Mouse (Mus musculus) intestine, postnatal 0 days (tissue): Measurements from ENCODE around the gene Gna15. TPM values are rescaled to one million over a fixed set of nuclear protein-coding genes. Genes with fewer than 3 reads are reported as not detected.

Source experiments
- ATAC-seq: fragments of 200-750 bp; cut with Nextera tagmentation; 2 replicates; pipeline ENCODE4 v1.8.0; 2017; ENCODE audit warnings: mild to moderate bottlenecking, moderate TSS enrichment, moderate library complexity
- H3K27ac ChIP-seq: fragments of 300-500 bp; sonication (generic); 2 replicates; pipeline ENCODE4 v1.5.1; 2014; ENCODE audit warnings: mild to moderate bottlenecking, low read depth, low read length, moderate library complexity
- H3K27me3 ChIP-seq: fragments of 300-500 bp; sonication (generic); replicated peaks from 2 replicates; pipeline ENCODE4 v1.6.1; 2014; ENCODE audit warnings: low read length, mixed read lengths; ENCODE audit not compliant: control insufficient read depth, insufficient read depth
- H3K36me3 ChIP-seq: fragments of 300-500 bp; sonication (generic); 2 replicates; pipeline ENCODE4 v1.6.1; 2014; ENCODE audit warnings: mild to moderate bottlenecking, moderate library complexity; ENCODE audit not compliant: control insufficient read depth, insufficient read depth
- H3K4me1 ChIP-seq: fragments of 300-500 bp; sonication (generic); replicated peaks from 2 replicates; pipeline ENCODE4 v1.6.1; 2014; ENCODE audit warnings: antibody characterized with exemption, low read length, mixed read lengths; ENCODE audit not compliant: control insufficient read depth, insufficient read depth
- H3K4me2 ChIP-seq: fragments of 300-500 bp; sonication (generic); replicated peaks from 2 replicates; pipeline ENCODE4 v1.6.1; 2014; ENCODE audit warnings: low read depth, mild to moderate bottlenecking, moderate library complexity
- H3K4me3 ChIP-seq: fragments of 300-500 bp; sonication (generic); 2 replicates; pipeline ENCODE4 v1.5.1; 2014; ENCODE audit warnings: low read depth, low read length
- H3K9ac ChIP-seq: fragments of 300-500 bp; sonication (generic); 2 replicates; pipeline ENCODE4 v1.6.1; 2014; ENCODE audit warnings: mild to moderate bottlenecking, low read depth, low read length
- H3K9me3 ChIP-seq: fragments of 300-500 bp; sonication (generic); 2 replicates; pipeline ENCODE4 v1.6.1; 2016; ENCODE audit warnings: mixed run types; ENCODE audit not compliant: control insufficient read depth
- CTCF ChIP-seq: sonication (generic); IDR thresholded peaks from 2 replicates; pipeline ENCODE4 v1.5.1; 2016; ENCODE audit warnings: low read depth, mild to moderate bottlenecking, control low read depth, antibody characterized with exemption, moderate library complexity
- WGBS: fragments of 180-500 bp; shearing (Covaris S2); extraction: QIAGEN DNeasy Blood & Tissue Kit; methylation state at CpG from one replicate; pipeline ENCODE4 v1.1.7; 2014; 5-methylcytosine and 5-hydroxymethylcytosine counted together
- polyA plus RNA-seq: library from polyadenylated mRNA; unstranded; fragments of >200 nt; fragmentation: Nextera tagmentation; extraction: Ambion mirVana; gene quantifications from 2 replicates; pipeline ENCODE4 v1.2.1, GENCODE M21; 2015

Gene Gna15
- polyA plus RNA-seq, 1 experiment from 2014 or later, result 0.64 TPM

GRCm38 (mm10) chr10:81469253-81469652 lies 54.8 kb downstream of the Gna15 start:
- H3K4me1 ChIP-seq, result peaks cover 2% of the 10 kb centered on the region
- H3K4me2 ChIP-seq, result no peak overlapping the region
- no peak overlapping the region for H3K27ac ChIP-seq
- H3K27me3 ChIP-seq, result peaks cover 33% of the 10 kb centered on the region
- TF ChIP-seq CTCF, result no peak
- H3K9ac ChIP-seq, result no peak overlapping the region
- no peak overlapping the region for H3K4me3 ChIP-seq
- no peak for ATAC-seq
- no peaks in the 10 kb centered on the region for H3K9me3 ChIP-seq
- WGBS, result 78% methylated on average over 5 of the region's 5 CpGs
- H3K36me3 ChIP-seq, result no peaks in the 10 kb centered on the region

DNA sequence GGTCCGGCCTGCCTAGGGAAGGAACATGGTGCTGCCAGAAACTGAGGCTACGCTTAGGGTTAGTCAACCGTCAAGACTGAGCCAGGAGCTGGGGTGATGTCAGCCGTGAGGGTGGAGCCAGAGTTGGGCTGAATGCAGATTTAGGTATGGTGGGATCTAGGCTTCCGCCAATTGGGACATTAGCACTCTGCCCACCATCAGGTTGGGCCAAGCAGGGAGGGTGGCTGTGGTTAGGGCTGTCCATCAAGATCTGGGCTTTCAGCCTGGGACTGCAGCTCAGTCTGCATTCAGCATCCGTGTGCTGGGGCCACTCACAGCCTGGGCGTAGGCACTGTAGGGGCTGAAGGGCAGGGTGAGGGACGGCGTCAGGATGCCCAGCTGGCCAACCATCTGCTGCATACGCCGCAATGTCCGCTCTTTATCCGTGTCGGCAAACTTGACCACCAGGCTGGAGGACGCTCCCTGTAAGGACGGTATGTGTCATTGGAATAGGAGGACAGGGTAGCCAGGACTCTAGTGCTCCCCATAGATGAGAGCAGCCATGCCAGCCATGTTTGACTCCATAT lies 56.3 kb downstream of the Gna15 start:
- no peak overlapping the region for H3K4me2 ChIP-seq
- no peak overlapping the region for H3K27ac ChIP-seq
- no peaks in the 10 kb centered on the region for H3K9me3 ChIP-seq
- 85% methylated on average over 16 of the region's 16 CpGs for WGBS
- peaks cover 4% of the 10 kb centered on the region for H3K4me1 ChIP-seq
- H3K36me3 ChIP-seq, result no peaks in the 10 kb centered on the region
- H3K4me3 ChIP-seq, result no peak overlapping the region
- ATAC-seq, result no peak
- H3K27me3 ChIP-seq, result peaks cover 29% of the 10 kb centered on the region
- H3K9ac ChIP-seq, result no peak overlapping the region
- TF ChIP-seq CTCF, result no peak

DNA sequence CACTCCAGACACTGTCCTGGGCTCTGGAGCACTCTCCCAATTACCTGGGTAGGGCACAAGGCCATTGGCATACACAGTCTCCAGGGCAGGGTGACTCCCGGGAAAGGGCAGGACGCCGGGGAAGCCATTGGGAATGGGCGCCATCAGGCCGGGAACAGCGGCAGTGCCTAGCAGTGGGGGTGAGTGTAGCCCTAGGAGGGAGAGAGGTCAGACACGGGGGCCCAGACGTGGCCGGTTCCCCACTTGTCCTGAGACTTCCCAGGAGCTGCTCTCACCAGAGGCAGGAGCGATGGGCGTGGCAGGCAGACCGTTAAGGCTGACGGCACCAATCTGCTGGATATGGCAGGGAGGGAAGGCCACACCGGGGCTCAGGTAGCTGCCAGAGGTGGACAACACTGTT lies 57.1 kb downstream of the Gna15 start:
- 49% methylated on average over 14 of the region's 14 CpGs for WGBS
- Histone ChIP-seq H3K27me3 (peaks cover 34% of the 10 kb centered on the region), H3K9ac (no peak overlapping the region), H3K27ac (no peak overlapping the region), H3K4me3 (no peak overlapping the region), H3K9me3 (no peaks in the 10 kb centered on the region), H3K4me2 (no peak overlapping the region), H3K36me3 (no peaks in the 10 kb centered on the region), H3K4me1 (peaks cover 4% of the 10 kb centered on the region)
- ATAC-seq, result no peak
- TF ChIP-seq CTCF, result no peak

DNA sequence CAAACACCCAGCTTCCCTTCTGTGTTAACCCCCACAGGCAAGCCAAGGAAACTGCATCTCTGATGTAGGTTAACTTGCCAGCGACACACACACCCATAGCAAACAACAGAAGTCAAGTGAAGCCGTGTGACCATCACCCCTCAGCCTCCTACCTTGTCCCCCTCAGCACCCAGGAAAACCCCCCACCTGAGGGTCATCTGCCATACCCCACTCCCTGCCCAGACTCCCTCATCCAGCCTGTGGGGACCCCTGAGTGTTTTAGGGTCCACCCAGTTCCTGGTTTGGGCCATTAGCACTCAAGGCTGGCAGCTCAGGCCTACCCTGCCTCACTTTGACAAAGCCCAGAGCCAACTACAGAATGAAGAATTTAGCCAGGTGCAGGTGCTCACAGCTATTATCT lies 58.0 kb downstream of the Gna15 start:
- no peak for ATAC-seq
- H3K27ac ChIP-seq, result no peak overlapping the region
- no peak overlapping the region for H3K4me2 ChIP-seq
- no peak overlapping the region for H3K9ac ChIP-seq
- H3K4me3 ChIP-seq, result no peak overlapping the region
- no peaks in the 10 kb centered on the region for H3K36me3 ChIP-seq
- WGBS, result 77% methylated on average over 2 of the region's 2 CpGs
- peaks cover 4% of the 10 kb centered on the region for H3K4me1 ChIP-seq
- peaks cover 40% of the 10 kb centered on the region for H3K27me3 ChIP-seq
- H3K9me3 ChIP-seq, result no peaks in the 10 kb centered on the region
- TF ChIP-seq CTCF, result no peak

DNA sequence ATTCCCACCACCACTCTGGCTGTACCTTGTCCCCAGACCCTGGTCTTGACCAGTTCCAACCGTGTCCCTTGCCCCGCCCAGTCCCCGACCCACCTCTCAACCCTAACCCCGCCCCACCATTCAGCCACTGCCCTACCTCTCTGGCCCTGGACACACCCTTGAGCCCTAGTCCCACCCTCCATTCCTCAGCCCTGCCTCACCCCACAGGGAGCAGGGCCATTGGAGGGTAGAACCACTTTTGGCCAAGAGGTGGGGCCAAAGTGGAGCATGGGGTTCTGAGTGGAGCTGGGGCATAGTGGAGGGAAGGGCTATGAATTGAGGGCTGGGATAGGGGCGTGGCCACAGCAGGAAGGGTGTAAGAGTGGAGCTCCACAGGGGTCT lies 58.8 kb downstream of the Gna15 start:
- Histone ChIP-seq H3K4me1 (peaks cover 4% of the 10 kb centered on the region), H3K9ac (no peak overlapping the region), H3K9me3 (no peaks in the 10 kb centered on the region), H3K27me3 (peaks cover 41% of the 10 kb centered on the region), H3K4me3 (no peak overlapping the region), H3K27ac (no peak overlapping the region), H3K4me2 (peak overlapping the region; percentile 57; the same call in 1 of the 2 replicates), H3K36me3 (no peaks in the 10 kb centered on the region)
- ATAC-seq, result peak; percentile 25; the same call in 1 of the 2 replicates
- 3% methylated on average over 5 of the region's 5 CpGs for WGBS
- TF ChIP-seq CTCF, result peak; percentile 19; the same call in 1 of the 2 replicates

DNA sequence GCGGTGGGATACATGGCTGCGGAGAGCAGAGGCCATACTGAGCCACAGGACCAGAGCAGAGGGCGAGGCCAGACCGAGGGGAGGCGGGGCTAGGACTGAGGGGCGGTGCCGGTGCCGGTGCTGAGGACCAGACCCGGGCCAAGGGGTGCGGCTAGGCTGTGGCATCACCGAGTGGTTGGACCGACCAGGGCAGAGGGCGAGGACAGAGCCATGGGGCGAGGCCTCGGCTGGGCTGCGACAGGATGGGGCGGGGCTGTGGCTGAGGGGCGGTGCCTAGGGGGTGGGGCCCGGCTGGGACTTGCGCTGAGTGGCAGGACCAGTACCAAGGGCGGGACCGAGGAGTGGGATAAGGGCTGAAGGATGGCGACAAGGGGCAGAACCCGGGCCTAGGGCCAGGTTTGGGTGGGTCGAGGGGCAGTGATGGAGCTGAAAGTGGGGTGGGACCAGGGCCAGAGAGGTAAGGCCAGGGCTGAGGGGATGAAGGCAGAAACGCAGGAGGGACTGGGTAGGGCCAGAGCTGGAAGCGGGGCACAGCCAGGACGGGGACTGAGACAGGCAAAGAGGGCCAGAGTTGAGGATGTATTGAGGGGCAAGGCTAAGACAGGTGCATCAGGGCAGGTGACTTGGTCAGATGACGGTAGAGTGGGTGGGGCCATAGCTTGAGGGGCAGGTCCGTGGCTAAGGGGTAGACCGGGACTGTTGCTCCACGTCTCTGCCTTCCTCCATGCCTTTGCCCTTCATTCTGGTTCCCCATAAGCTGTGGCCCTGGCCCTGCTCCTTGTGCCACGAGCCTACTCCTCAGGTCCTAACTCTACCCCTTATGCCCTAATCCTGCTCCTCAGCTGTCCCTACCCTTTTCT lies 59.4 kb downstream of the Gna15 start:
- Histone ChIP-seq H3K27ac (no peak overlapping the region), H3K4me1 (peaks cover 4% of the 10 kb centered on the region), H3K4me2 (peak overlapping the region; percentile 57), H3K9ac (no peak overlapping the region), H3K27me3 (peaks cover 47% of the 10 kb centered on the region), H3K36me3 (no peaks in the 10 kb centered on the region), H3K4me3 (peak overlapping the region; percentile 24), H3K9me3 (no peaks in the 10 kb centered on the region)
- no peak for TF ChIP-seq CTCF
- WGBS, result under 1% methylated on average over 31 of the region's 33 CpGs
- ATAC-seq, result peak; percentile 89
